Mouse (Mus musculus) yolk sac, embryonic 10.5 days (tissue): ENCODE results near the gene Mov10l1.

Experiments
- DNase-seq: peaks from one replicate; pipeline ENCODE4 v3.0.0-alpha.2; 2017; ENCODE audit warnings: low spot score

The Mov10l1 gene

DNA sequence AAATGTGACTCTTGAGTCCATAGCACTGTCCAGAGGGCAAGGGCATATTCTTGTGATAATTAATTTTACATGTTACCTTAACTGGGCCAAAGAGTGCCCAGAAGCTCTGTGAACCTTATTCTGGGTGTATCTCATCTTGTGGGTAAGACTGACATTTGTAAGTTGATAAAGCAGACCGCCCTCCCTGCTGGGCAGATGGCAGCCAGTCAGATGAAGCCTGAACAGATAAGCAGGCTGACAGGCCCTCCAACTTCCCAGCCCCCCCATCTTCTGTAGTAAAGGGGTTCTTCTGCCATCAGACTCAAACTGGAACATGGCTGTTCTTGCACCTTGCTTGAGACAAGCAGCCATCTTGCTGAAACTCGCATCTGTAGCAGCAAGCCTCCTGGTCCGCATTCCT is 34.0 kb downstream of the Mov10l1 start:
- no peak for DNase-seq

DNA sequence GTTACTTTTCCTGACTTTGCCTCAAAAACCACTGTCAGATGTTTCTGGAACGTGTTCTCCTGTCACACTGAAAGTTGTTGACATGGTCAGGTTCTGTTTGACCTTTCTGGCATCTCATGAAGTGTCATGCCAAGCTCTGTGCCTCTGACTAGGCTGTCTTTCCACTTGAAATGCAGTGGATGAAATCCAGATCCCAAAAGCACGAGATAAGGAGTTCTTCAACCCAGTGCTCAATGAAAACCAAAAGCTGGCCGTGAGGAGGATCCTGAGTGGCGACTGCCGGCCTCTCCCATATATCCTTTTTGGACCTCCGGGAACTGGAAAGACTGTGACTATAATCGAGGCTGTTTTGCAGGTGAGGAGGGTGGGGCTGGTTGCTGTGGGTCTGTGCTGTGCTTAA is 37.4 kb downstream of the Mov10l1 start:
- peak; percentile 9 for DNase-seq

DNA sequence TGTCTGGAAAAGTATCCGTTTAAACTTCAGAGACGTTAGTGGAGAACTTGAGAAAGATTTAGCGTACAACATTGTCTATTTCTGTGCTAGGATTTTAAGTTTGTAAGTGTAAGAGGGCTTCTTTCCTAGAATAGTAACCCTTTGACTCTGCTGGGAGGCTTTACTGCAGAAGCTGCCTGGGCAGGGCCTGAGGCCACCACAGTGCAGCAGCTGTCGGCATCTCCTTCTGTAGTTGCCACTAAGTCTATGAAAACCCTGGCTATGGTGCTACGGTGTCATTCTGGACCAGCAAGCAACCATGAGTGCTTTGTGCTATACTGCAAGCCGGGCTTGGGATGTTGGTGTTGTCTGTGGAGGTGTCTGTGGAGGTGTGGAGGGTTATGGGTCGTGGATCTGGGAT is 37.8 kb downstream of the Mov10l1 start:
- no peak for DNase-seq

DNA sequence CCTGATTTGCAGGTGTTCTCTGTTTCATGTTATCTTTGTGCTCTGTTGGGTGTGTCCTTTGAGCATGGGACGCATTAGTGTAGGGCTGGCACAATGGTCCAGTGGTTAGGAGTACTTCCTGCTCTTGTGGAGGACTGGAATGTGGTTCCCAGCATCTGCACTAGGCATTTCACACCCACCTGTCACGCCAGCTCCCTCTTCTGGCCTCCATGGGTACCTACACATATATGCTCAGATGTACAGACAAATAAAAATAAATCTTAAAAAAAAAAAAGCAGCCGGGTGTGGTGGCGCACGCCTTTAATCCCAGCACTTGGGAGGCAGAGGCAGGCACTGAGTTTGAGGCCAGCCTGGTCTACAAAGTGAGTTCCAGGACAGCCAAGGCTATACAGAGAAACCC is 61.7 kb downstream of the Mov10l1 start:
- no peak for DNase-seq

DNA sequence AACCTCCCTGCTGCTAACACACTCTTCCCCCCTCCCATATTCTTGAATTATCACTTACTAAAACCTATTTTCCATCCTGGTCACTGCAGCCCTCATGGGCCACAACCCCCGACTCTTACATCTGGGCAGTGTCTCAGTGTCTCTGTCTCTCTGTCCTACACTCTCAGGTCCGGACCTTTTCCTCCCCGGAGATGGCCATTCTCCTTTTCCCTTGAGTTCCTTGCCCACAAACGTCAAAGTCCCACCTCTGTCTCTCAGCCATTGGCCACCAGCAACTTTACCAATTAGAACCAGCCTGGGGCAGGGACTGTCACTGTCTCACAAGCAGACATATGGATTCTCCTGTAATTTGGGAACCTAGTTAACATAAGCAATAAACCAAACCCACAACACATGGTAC is 63.6 kb downstream of the Mov10l1 start:
- no peak for DNase-seq

DNA sequence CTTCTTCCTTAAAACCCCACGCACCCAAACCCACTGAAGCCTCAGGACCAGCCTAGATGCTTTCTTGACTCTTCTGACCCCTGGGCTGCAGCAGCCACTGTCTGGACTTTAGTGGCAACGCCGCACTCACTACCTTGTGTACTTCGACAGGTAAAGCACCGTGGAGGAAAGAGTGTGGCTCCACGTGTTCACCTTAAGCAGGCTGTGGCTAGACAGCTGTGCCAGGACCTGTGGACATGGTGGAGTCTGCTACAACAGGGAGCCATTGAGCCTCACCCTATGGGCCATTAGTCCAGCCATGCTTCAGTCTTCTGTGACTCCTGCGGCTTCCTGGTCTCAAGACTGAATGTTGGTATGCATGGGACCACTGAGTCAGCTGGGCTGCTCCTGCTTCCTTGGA is 72.0 kb downstream of the Mov10l1 start:
- DNase-seq = no peak

GRCm38 (mm10) chr15:89058736-89059135 is 76.0 kb downstream of the Mov10l1 start:
- DNase-seq = no peak

GRCm38 (mm10) chr15:89059161-89059931 is 76.6 kb downstream of the Mov10l1 start, which contains the start of gene Panx2:
Panx2 (plus strand) TSS chr15:89059734.
- peak; percentile 19 for DNase-seq

DNA sequence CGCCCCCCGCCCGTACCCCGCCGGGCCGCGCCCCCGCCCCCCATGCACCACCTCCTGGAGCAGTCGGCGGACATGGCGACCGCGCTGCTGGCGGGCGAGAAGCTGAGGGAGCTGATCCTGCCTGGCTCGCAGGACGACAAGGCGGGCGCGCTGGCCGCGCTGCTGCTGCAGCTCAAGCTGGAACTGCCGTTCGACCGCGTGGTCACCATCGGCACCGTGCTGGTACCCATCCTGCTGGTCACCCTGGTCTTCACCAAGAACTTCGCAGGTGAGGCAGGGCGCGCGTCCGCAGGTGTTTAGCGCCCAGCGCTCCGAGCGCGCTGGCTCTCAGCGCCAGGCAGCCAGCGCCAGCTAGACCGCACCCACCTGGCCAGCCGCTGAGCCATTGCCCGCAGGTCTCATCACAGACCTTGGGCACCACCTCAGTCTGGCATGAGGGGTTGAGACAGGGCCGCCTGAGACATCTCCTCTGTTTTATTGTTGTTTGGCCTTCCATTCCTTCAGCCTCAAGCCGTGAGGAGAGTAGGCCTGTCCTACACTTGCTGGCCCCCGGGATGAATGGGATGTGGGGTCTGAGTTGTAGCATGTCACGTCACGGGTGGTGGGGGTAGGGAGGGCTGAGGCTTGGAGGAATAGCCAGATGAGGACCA is 77.4 kb downstream of the Mov10l1 start:
- peak; percentile 17 for DNase-seq

DNA sequence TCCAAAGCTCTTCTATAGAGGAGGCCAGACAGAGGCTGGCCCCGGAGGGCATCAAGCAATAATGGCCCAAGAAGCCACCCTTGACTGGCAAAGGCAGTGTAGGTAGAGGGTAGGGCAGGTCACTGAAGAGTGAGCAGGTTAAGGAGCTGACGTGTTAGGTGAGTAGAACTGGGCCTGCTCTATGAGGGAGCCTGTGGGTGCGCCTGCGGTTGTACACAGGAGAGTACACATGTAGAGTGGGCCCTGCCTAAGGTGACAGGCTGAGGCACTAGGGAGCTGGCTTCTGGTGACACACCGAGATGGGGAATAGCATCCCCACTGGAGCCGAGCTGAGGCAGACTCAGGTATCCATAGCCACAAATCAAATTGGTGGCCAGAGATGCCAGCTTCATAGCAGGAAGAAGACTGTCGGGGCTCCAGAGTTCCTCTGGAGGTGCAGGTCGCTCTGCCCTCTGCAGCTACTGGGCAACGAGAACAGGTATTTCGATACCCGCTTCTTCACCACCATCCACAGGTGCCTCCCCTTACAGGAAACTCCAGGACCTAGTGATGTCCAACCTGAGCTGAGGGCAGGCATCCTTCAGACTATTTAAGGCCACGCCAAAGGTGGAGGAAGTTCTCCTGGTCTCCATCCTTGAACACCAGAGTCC is 78.2 kb downstream of the Mov10l1 start:
- DNase-seq = no peak

GRCm38 (mm10) chr15:89061761-89062517 is 79.2 kb downstream of the Mov10l1 start:
- no peak for DNase-seq

- no peak for DNase-seq
Observed at GRCm38 (mm10) chr15:89062518-89062910, 79.8 kb downstream of the Mov10l1 start.

- no peak for DNase-seq
Observed at GRCm38 (mm10) chr15:89063001-89063400, 80.3 kb downstream of the Mov10l1 start.

DNA sequence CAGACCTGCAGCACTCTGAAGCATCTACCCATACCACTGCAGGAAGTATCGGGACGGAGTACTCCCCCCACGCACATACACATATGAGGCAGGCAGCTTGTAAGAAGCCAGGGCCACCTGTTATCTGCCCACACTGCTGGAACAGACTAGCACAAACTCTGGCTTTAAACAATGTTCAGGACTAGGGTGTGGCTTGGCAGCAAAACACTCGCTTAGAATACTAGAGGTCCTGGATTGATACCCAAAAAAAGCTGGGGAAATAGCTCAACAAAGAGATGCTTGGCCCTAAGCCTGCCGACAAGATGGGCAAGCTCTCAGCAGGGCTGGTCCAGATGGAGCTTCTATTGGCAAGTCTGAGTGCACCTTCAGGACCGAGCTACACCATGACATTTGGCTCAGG is 80.8 kb downstream of the Mov10l1 start:
- DNase-seq = no peak

GRCm38 (mm10) chr15:89064891-89065290 is 82.2 kb downstream of the Mov10l1 start:
- no peak for DNase-seq

- no peak for DNase-seq
Observed at GRCm38 (mm10) chr15:89067609-89068008, 84.9 kb downstream of the Mov10l1 start.

- DNase-seq = no peak
Observed at GRCm38 (mm10) chr15:89068226-89068625, 85.5 kb downstream of the Mov10l1 start.

- DNase-seq = no peak
Observed at GRCm38 (mm10) chr15:89069336-89069840, 86.7 kb downstream of the Mov10l1 start.

DNA sequence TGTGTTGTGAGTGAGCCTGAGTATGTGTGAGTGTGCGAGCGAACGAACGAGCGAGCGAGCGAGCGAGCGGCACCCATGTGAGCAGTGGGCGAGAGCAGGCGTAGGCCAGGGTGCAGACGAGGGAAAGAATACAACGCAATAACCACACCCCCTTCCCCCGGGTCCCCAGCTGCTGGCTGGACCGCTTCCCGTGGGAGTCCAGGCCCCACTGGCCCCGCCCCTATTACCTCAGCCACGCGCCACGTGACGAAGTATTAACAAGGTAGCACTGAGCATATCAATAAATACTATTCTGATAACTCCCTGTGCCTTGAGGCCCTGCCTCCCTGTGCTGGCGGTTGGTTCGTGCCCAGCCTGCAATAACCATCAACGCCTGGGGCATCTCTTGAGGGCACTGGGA is 87.9 kb downstream of the Mov10l1 start:
- DNase-seq = no peak

GRCm38 (mm10) chr15:89073993-89074603 is 91.4 kb downstream of the Mov10l1 start:
- DNase-seq = no peak

- DNase-seq = no peak
Observed at GRCm38 (mm10) chr15:89074613-89075477, 92.1 kb downstream of the Mov10l1 start, which contains the start of gene Trabd. Trabd (plus strand) TSS chr15:89075124.
